Mouse (Mus musculus): Measurements from ENCODE around the gene Smoc1. TPM values are rescaled to one million over a fixed set of nuclear protein-coding genes. Genes with fewer than 3 reads are reported as not detected.

Gene Smoc1
- polyA plus RNA-seq, 1 experiment from 2014 or later, result 10.7 TPM

DNA sequence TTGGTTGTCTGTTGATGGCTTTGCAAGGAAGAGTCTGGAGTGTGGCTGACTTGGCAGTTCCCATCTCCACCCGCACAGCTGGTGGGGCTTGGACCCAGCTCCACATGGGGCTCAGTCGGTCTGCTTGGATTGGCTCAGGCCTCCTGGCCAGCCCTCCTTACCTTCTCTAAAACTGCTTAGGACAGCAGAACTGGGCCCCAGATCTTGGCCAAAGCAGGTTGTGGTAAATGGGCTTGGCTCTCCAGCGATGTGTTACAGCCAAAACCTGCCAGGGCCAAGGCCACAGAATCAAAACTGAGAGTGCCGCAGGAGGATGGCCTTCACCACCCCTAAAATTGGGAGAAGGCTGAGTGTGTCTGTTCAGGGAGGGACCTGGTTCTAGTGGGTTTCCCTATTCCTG is 147.3 kb downstream of the Smoc1 start:
- Histone ChIP-seq H3K4me1 (ENCODE audit: control insufficient read depth, insufficient read depth, low read length) (no peaks in the 10 kb centered on the region), H3K36me3 (ENCODE audit: control insufficient read depth, insufficient read depth, low read length) (no peaks in the 10 kb centered on the region), H3K27me3 (replicated peaks; ENCODE audit: control insufficient read depth, insufficient read depth, low read length) (no peaks in the 10 kb centered on the region), H3K27ac (replicated peaks; ENCODE audit: low read depth, low read length) (no peak overlapping the region), H3K4me2 (ENCODE audit: low read depth, low read length) (no peak overlapping the region), H3K9me3 (ENCODE audit: control insufficient read depth, low read length) (no peaks in the 10 kb centered on the region), H3K4me3 (ENCODE audit: low read depth, low read length) (no peak overlapping the region), H3K9ac (ENCODE audit: low read depth, low read length) (no peak overlapping the region)
- ATAC-seq (ENCODE audit: low read depth) (no peak), DNase-seq (ENCODE audit: low spot score) (no peak)
- WGBS, result 81% methylated on average over 4 of the region's 4 CpGs

DNA sequence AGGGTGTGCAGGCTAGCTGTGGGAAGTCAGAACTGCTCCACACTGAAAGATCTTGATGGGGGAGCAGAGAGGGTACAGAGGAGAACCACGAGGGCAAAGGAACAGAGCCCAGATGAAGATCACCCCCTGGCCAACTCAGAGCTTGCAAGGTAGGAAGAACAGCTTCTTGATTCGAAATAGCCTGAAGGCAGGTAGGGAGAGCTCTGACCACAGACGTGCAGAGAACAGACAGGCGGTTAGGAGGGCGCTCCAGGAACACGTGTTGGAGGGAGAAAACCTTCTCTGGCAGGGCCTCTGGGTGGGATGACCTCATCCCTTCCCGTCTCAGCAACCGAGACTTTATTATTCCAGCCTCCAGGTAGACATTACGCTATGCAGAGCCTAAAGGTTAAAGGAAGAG is 148.6 kb downstream of the Smoc1 start:
- no peak overlapping the region for H3K4me2 ChIP-seq (ENCODE audit: low read depth, low read length)
- no peak overlapping the region for H3K9ac ChIP-seq (ENCODE audit: low read depth, low read length)
- H3K4me3 ChIP-seq (ENCODE audit: low read depth, low read length), result no peak overlapping the region
- WGBS, result 31% methylated on average over 9 of the region's 9 CpGs
- H3K27ac ChIP-seq (replicated peaks; ENCODE audit: low read depth, low read length), result no peak overlapping the region
- H3K27me3 ChIP-seq (replicated peaks; ENCODE audit: control insufficient read depth, insufficient read depth, low read length), result no peaks in the 10 kb centered on the region
- H3K36me3 ChIP-seq (ENCODE audit: control insufficient read depth, insufficient read depth, low read length), result no peaks in the 10 kb centered on the region
- H3K9me3 ChIP-seq (ENCODE audit: control insufficient read depth, low read length), result no peaks in the 10 kb centered on the region
- DNase-seq (ENCODE audit: low spot score) (no peak), ATAC-seq (ENCODE audit: low read depth) (no peak)
- H3K4me1 ChIP-seq (ENCODE audit: control insufficient read depth, insufficient read depth, low read length), result no peaks in the 10 kb centered on the region

DNA sequence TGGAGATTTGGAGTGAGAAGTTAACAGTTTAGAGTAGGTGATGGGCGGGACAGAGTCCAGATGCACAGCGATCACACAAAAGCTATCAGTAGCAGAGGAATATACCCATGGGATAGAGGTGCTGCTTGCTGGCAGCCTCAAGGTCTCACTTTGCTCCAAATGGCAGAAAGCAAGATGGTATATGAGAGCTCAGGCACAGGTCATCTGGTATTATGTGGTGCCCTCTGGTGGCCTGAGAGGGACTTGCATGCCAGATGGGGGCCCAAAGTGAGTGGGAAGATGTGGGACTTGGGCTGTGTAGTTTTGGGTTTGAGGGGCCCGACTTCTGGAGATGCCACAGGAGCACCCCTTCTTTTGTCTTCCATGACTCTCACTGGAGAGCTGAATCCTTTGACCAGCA is 155.5 kb downstream of the Smoc1 start:
- Histone ChIP-seq H3K9me3 (ENCODE audit: control insufficient read depth, low read length) (no peaks in the 10 kb centered on the region), H3K9ac (ENCODE audit: low read depth, low read length) (no peak overlapping the region), H3K27me3 (replicated peaks; ENCODE audit: control insufficient read depth, insufficient read depth, low read length) (no peaks in the 10 kb centered on the region), H3K4me2 (ENCODE audit: low read depth, low read length) (no peak overlapping the region), H3K36me3 (ENCODE audit: control insufficient read depth, insufficient read depth, low read length) (no peaks in the 10 kb centered on the region), H3K4me1 (ENCODE audit: control insufficient read depth, insufficient read depth, low read length) (no peaks in the 10 kb centered on the region), H3K4me3 (ENCODE audit: low read depth, low read length) (no peak overlapping the region), H3K27ac (replicated peaks; ENCODE audit: low read depth, low read length) (no peak overlapping the region)
- 0 out of 2 replicates have a peak, but pooled peaks have one; percentile 41 for ATAC-seq (ENCODE audit: low read depth)
- peak; percentile 47 for DNase-seq (ENCODE audit: low spot score)
- WGBS, result 65% methylated on average over 3 of the region's 3 CpGs

DNA sequence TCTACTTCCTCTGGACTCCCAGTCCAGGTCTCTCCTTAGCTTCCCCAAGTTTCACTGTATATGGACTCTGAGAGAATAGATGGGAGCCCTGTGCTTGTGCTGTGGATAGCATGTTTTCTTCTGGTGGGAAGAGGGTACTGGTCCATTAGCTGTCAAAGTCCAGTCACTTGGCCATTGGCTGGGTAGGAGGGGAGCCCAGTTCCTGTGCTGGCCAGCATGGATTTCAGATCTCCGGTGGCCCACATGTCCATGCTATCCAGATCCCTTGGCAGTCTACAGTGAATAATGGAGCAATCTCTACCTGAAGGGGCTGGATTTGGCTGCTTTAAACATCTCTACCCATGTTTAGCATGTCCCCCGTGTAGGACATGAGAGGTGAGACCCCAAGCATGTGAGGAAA is 158.4 kb downstream of the Smoc1 start:
- no peaks in the 10 kb centered on the region for H3K36me3 ChIP-seq (ENCODE audit: control insufficient read depth, insufficient read depth, low read length)
- no peak overlapping the region for H3K27ac ChIP-seq (replicated peaks; ENCODE audit: low read depth, low read length)
- no peak for ATAC-seq (ENCODE audit: low read depth)
- H3K27me3 ChIP-seq (replicated peaks; ENCODE audit: control insufficient read depth, insufficient read depth, low read length), result no peaks in the 10 kb centered on the region
- no peaks in the 10 kb centered on the region for H3K9me3 ChIP-seq (ENCODE audit: control insufficient read depth, low read length)
- 87% methylated on average over 2 of the region's 2 CpGs for WGBS
- no peak overlapping the region for H3K9ac ChIP-seq (ENCODE audit: low read depth, low read length)
- no peak overlapping the region for H3K4me3 ChIP-seq (ENCODE audit: low read depth, low read length)
- H3K4me1 ChIP-seq (ENCODE audit: control insufficient read depth, insufficient read depth, low read length), result no peaks in the 10 kb centered on the region
- no peak overlapping the region for H3K4me2 ChIP-seq (ENCODE audit: low read depth, low read length)
- no peak for DNase-seq (ENCODE audit: low spot score)

DNA sequence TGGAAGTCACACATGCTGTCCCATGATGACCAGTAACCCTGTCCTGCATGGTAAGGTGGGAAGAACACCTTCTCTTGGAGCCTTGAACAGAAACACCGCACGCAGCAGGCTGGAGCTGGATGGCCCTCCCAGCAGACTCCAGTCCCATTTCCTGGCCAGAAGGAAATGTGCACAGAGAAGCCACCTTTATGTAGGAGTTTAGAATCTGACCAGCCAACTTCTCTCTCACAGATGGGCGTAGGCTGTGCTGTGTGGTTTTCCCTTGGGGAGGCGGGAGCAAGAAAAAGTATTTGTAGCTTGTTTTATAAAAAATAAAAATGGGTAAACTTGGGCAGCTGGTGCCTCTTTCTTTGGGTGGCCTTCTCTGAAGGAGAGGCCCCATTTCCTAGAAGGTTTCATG is 159.5 kb downstream of the Smoc1 start:
- Histone ChIP-seq H3K9ac (ENCODE audit: low read depth, low read length) (no peak overlapping the region), H3K4me1 (ENCODE audit: control insufficient read depth, insufficient read depth, low read length) (no peaks in the 10 kb centered on the region), H3K4me2 (ENCODE audit: low read depth, low read length) (no peak overlapping the region), H3K27ac (replicated peaks; ENCODE audit: low read depth, low read length) (no peak overlapping the region), H3K36me3 (ENCODE audit: control insufficient read depth, insufficient read depth, low read length) (no peaks in the 10 kb centered on the region), H3K4me3 (ENCODE audit: low read depth, low read length) (no peak overlapping the region), H3K9me3 (ENCODE audit: control insufficient read depth, low read length) (no peaks in the 10 kb centered on the region), H3K27me3 (replicated peaks; ENCODE audit: control insufficient read depth, insufficient read depth, low read length) (no peaks in the 10 kb centered on the region)
- ATAC-seq (ENCODE audit: low read depth) (no peak), DNase-seq (ENCODE audit: low spot score) (no peak)
- whole genome bisulfite sequencing, result 86% methylated on average over 4 of the region's 4 CpGs

DNA sequence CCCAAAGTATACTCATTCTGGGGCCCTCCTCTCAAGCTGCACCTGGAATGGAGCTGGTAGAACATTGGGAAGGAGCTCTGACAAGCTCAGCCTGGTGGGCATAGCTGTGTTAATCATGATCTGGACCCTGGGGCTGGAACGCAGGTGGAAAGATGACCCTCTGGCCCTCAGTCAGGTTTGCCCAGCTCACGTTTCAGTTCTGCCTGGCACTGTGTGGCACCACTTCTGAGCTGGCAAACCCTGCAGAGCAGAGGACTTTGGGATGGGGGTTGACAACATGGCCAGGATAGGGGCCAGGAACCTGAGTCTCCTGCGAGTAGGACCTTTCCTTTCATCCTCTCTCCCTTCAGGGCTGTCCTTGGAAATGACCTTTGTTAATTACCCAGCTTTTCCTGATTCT is 160.1 kb downstream of the Smoc1 start:
- H3K4me1 ChIP-seq (ENCODE audit: control insufficient read depth, insufficient read depth, low read length), result no peaks in the 10 kb centered on the region
- DNase-seq (ENCODE audit: low spot score), result no peak
- H3K27ac ChIP-seq (replicated peaks; ENCODE audit: low read depth, low read length), result no peak overlapping the region
- WGBS, result 61% methylated on average over 3 of the region's 3 CpGs
- H3K4me2 ChIP-seq (ENCODE audit: low read depth, low read length), result no peak overlapping the region
- no peaks in the 10 kb centered on the region for H3K36me3 ChIP-seq (ENCODE audit: control insufficient read depth, insufficient read depth, low read length)
- H3K9ac ChIP-seq (ENCODE audit: low read depth, low read length), result no peak overlapping the region
- H3K27me3 ChIP-seq (replicated peaks; ENCODE audit: control insufficient read depth, insufficient read depth, low read length), result no peaks in the 10 kb centered on the region
- H3K9me3 ChIP-seq (ENCODE audit: control insufficient read depth, low read length), result no peaks in the 10 kb centered on the region
- no peak overlapping the region for H3K4me3 ChIP-seq (ENCODE audit: low read depth, low read length)
- ATAC-seq (ENCODE audit: low read depth), result no peak

DNA sequence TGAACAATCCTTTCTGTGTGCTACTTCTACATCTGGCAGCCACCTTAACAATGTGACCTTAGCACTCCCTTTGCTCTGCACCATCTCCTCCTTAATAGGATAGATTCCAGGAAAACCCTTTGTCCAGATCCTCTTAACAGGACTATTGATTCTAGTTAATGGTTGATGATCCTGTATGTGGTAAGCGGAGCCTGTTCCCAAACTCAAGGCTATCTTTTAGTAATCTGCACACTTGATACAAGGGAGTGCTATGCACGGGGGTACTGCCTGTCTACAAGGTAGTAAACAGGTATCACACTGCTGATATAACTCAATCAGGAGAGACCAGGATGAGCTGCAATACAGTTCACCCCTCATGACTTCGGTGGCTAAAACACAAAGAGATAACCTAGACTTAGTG is 161.8 kb downstream of the Smoc1 start:
- Histone ChIP-seq H3K36me3 (ENCODE audit: control insufficient read depth, insufficient read depth, low read length) (no peaks in the 10 kb centered on the region), H3K9me3 (ENCODE audit: control insufficient read depth, low read length) (no peaks in the 10 kb centered on the region), H3K9ac (ENCODE audit: low read depth, low read length) (no peak overlapping the region), H3K4me2 (ENCODE audit: low read depth, low read length) (no peak overlapping the region), H3K27ac (replicated peaks; ENCODE audit: low read depth, low read length) (no peak overlapping the region), H3K4me3 (ENCODE audit: low read depth, low read length) (no peak overlapping the region), H3K4me1 (ENCODE audit: control insufficient read depth, insufficient read depth, low read length) (no peaks in the 10 kb centered on the region), H3K27me3 (replicated peaks; ENCODE audit: control insufficient read depth, insufficient read depth, low read length) (no peaks in the 10 kb centered on the region)
- ATAC-seq (ENCODE audit: low read depth) (no peak), DNase-seq (ENCODE audit: low spot score) (no peak)
- WGBS, result 76% methylated on average over 3 of the region's 3 CpGs

DNA sequence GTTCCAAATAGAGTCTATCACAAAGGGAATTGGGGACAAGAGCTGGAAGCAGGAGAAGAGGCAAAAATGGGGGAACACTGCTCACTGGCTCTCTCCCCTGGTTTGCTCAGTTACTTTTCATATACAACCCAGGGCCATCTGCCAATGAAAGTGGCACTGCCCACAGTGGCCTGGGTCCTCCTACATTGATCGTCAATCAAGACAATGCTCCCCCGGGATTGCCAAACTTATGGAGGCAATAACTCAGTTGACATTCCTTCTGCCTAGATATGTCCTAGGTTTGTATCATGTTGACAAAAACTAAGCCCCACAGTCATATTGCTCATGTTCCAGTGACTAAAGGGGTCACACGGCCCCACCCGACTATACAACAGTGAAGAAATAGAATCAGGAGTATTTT is 162.4 kb downstream of the Smoc1 start:
- 89% methylated on average over 4 of the region's 4 CpGs for WGBS
- no peak for DNase-seq (ENCODE audit: low spot score)
- no peak overlapping the region for H3K4me3 ChIP-seq (ENCODE audit: low read depth, low read length)
- H3K27ac ChIP-seq (replicated peaks; ENCODE audit: low read depth, low read length), result no peak overlapping the region
- H3K4me1 ChIP-seq (ENCODE audit: control insufficient read depth, insufficient read depth, low read length), result no peaks in the 10 kb centered on the region
- no peak overlapping the region for H3K4me2 ChIP-seq (ENCODE audit: low read depth, low read length)
- H3K9ac ChIP-seq (ENCODE audit: low read depth, low read length), result no peak overlapping the region
- ATAC-seq (ENCODE audit: low read depth), result no peak
- no peaks in the 10 kb centered on the region for H3K36me3 ChIP-seq (ENCODE audit: control insufficient read depth, insufficient read depth, low read length)
- H3K27me3 ChIP-seq (replicated peaks; ENCODE audit: control insufficient read depth, insufficient read depth, low read length), result no peaks in the 10 kb centered on the region
- no peaks in the 10 kb centered on the region for H3K9me3 ChIP-seq (ENCODE audit: control insufficient read depth, low read length)

DNA sequence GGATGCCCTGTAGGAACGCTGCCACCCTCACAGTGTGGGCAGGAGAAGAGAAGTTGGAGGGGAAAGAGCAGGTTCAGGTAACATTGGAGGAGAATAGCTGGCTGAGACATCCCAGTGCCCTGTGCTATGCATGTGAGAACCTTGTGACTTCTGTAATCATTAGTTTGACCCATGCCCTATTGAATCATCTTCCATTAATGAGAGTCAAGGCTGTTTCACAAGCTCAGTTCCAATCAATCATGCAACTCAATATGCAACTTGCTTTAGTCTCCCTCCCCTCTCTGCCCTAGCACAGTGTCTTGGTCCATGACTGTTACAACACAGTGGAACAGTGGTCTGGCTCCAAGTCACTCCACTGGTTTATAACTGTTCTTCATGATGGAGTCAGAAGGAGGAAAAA is 163.0 kb downstream of the Smoc1 start:
- no peak overlapping the region for H3K4me3 ChIP-seq (ENCODE audit: low read depth, low read length)
- ATAC-seq (ENCODE audit: low read depth), result no peak

More for the DNA sequence above, 163.0 kb downstream of the Smoc1 start:
- Histone ChIP-seq H3K9me3 (ENCODE audit: control insufficient read depth, low read length) (no peaks in the 10 kb centered on the region), H3K27ac (replicated peaks; ENCODE audit: low read depth, low read length) (no peak overlapping the region), H3K27me3 (replicated peaks; ENCODE audit: control insufficient read depth, insufficient read depth, low read length) (no peaks in the 10 kb centered on the region), H3K9ac (ENCODE audit: low read depth, low read length) (no peak overlapping the region), H3K4me1 (ENCODE audit: control insufficient read depth, insufficient read depth, low read length) (no peaks in the 10 kb centered on the region), H3K36me3 (ENCODE audit: control insufficient read depth, insufficient read depth, low read length) (no peaks in the 10 kb centered on the region), H3K4me2 (ENCODE audit: low read depth, low read length) (no peak overlapping the region)
- no peak for DNase-seq (ENCODE audit: low spot score)
- WGBS, result 50% methylated on average over 1 of the region's 1 CpGs
